Mouse (Mus musculus) embryonic facial prominence, embryonic 11.5 days (tissue): Measurements from ENCODE around the gene Ccdc124. TPM values are rescaled to one million over a fixed set of nuclear protein-coding genes. Genes with fewer than 3 reads are reported as not detected.
A peak's percentile ranks its signal among the peaks of the same experiment; 100 is the strongest.

Experiments used
- ATAC-seq: fragments of 200-750 bp; cut with Nextera tagmentation; replicated peaks from 2 replicates; pipeline ENCODE4 v1.8.0; 2017; ENCODE audit warnings: low read depth; ENCODE audit not compliant: insufficient number of reproducible peaks, low FRiP score, low TSS enrichment
- DNase-seq: peaks from one replicate; pipeline ENCODE4 v3.0.0-alpha.2; 2015; ENCODE audit warnings: low spot score
- H3K27ac ChIP-seq: fragments of 300-500 bp; sonication (generic); replicated peaks from 2 replicates; pipeline ENCODE4 v1.5.1; 2014; ENCODE audit warnings: mild to moderate bottlenecking, low read depth, low read length, control low read depth
- H3K27me3 ChIP-seq: fragments of 300-500 bp; sonication (generic); 2 replicates; pipeline ENCODE4 v1.6.1; 2014; ENCODE audit warnings: mild to moderate bottlenecking, low read length, moderate library complexity, mixed read lengths; ENCODE audit not compliant: control insufficient read depth, insufficient read depth
- H3K36me3 ChIP-seq: fragments of 300-500 bp; sonication (generic); replicated peaks from 2 replicates; pipeline ENCODE4 v1.6.1; 2014; ENCODE audit warnings: low read depth, mild to moderate bottlenecking, low read length, moderate library complexity, mixed read lengths; ENCODE audit not compliant: control insufficient read depth, insufficient read depth
- H3K4me1 ChIP-seq: fragments of 300-500 bp; sonication (generic); 2 replicates; pipeline ENCODE4 v1.6.1; 2014; ENCODE audit warnings: low read length, mixed read lengths; ENCODE audit not compliant: control insufficient read depth, insufficient read depth
- H3K4me2 ChIP-seq: fragments of 300-500 bp; sonication (generic); 2 replicates; pipeline ENCODE4 v1.6.1; 2014; ENCODE audit warnings: low read depth, mild to moderate bottlenecking, control low read depth, low read length, moderate library complexity
- H3K4me3 ChIP-seq: fragments of 300-500 bp; sonication (generic); 2 replicates; pipeline ENCODE4 v1.5.1; 2014; ENCODE audit warnings: low read depth, low read length, control low read depth
- H3K9ac ChIP-seq: fragments of 300-500 bp; sonication (generic); replicated peaks from 2 replicates; pipeline ENCODE4 v1.6.1; 2014; ENCODE audit warnings: mild to moderate bottlenecking, control low read depth, low read length
- H3K9me3 ChIP-seq: fragments of 300-500 bp; sonication (generic); replicated peaks from 2 replicates; pipeline ENCODE4 v1.6.1; 2016; ENCODE audit warnings: mild to moderate bottlenecking, low read length, inconsistent platforms, mixed read lengths; ENCODE audit not compliant: control insufficient read depth
- WGBS: fragments of 180-500 bp; shearing (Covaris S2); extraction: QIAGEN DNeasy Blood & Tissue Kit; methylation state at CpG from one replicate; pipeline ENCODE4 v1.1.7; 2014; 5-methylcytosine and 5-hydroxymethylcytosine counted together
- polyA plus RNA-seq: library from polyadenylated mRNA; unstranded; fragments of >200 nt; fragmentation: Nextera tagmentation; extraction: Ambion mirVana; gene quantifications from 2 replicates; pipeline ENCODE4 v1.2.1, GENCODE M21; 2014

Ccdc124 gene
- polyA plus RNA-seq, result 149 and 150 TPM in 2 replicates

GRCm38 (mm10) chr8:70873364-70873985, at the start of gene Ccdc124:
TSS of gene Ccdc124 (minus strand) at chr8:70873935.
- WGBS, result 2% methylated on average over 46 of the region's 46 CpGs

GRCm38 (mm10) chr8:70920049-70920922, 46.6 kb upstream of the Ccdc124 start:
- Histone ChIP-seq H3K27ac (no peak overlapping the region), H3K4me2 (no peak overlapping the region), H3K9me3 (no peaks in the 10 kb centered on the region), H3K4me3 (no peak overlapping the region), H3K27me3 (no peaks in the 10 kb centered on the region), H3K36me3 (peaks cover 8% of the 10 kb centered on the region), H3K9ac (no peak overlapping the region), H3K4me1 (no peaks in the 10 kb centered on the region)
- WGBS, result 92% methylated on average over 9 of the region's 9 CpGs
- ATAC-seq (no peak), DNase-seq (no peak)

More at GRCm38 (mm10) chr8:70873364-70873985, at the start of gene Ccdc124:
- Histone ChIP-seq H3K4me3 (peak within 1 kb of the TSS; percentile 86), H3K36me3 (no peaks in the 10 kb centered on the region), H3K9ac (peak within 1 kb of the TSS; percentile 82), H3K4me2 (peak within 1 kb of the TSS; percentile 84), H3K27me3 (no peaks in the 10 kb centered on the region), H3K27ac (peak within 1 kb of the TSS; percentile 70), H3K9me3 (no peaks in the 10 kb centered on the region), H3K4me1 (peaks cover 4% of the 10 kb centered on the region; the same call in 1 of the 2 replicates)
- DNase-seq (peak; percentile 95), ATAC-seq (peak; percentile 86)

DNA sequence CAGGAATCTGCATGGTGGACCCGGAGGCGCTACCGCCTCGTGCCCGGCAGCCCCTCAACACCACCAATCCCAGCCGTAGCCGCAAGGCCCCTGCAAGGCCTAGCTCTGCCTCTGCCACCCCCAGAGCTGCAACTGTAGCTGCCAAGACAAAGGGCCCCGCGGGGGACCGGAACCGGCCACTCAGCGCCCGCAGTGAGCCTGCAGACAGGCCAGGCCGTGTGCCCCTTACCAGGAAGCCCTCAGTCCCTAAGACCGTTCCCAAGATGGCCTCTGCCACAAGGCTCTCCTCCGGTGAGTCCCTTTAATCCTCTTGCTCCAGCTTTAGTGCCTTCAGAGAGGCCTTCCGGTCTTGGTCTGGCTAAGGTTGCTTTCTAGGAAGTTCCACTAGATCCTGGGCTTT, 41.0 kb upstream of the Ccdc124 start:
- DNase-seq (no peak), ATAC-seq (no peak)
- Histone ChIP-seq H3K4me1 (no peaks in the 10 kb centered on the region), H3K36me3 (peaks cover 28% of the 10 kb centered on the region), H3K4me2 (no peak overlapping the region), H3K9me3 (no peaks in the 10 kb centered on the region), H3K27ac (no peak overlapping the region), H3K4me3 (no peak overlapping the region), H3K9ac (no peak overlapping the region), H3K27me3 (no peaks in the 10 kb centered on the region)
- 95% methylated on average over 17 of the region's 17 CpGs for WGBS

DNA sequence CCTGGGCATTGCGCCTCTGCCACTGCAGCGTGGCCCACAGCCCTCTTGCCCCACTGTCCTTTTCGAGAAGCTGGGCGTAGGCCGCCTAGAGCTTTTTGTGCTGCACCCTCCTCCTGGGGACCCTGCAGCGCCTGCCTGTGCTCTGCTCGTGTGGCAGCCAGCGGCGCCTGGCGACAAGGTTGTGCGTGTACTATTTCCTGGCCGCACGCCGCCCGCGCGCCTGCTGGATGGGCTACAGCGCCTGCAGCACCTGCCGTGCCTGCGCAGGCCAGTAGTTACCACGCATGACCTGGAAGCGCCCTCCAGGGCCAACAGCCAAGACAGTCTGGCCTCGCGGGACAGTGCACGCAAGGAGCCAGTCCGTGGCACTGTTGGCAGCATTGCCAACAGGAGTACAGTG, 39.8 kb upstream of the Ccdc124 start:
- DNase-seq, result no peak
- ATAC-seq, result no peak
- H3K4me1 ChIP-seq, result no peaks in the 10 kb centered on the region
- 94% methylated on average over 26 of the region's 26 CpGs for WGBS
- H3K9ac ChIP-seq, result no peak overlapping the region
- no peak overlapping the region for H3K4me3 ChIP-seq
- H3K36me3 ChIP-seq, result peaks cover 28% of the 10 kb centered on the region
- H3K9me3 ChIP-seq, result no peaks in the 10 kb centered on the region
- H3K27ac ChIP-seq, result no peak overlapping the region
- no peaks in the 10 kb centered on the region for H3K27me3 ChIP-seq
- no peak overlapping the region for H3K4me2 ChIP-seq

GRCm38 (mm10) chr8:70912955-70913354, 39.2 kb upstream of the Ccdc124 start:
- Histone ChIP-seq H3K4me1 (no peaks in the 10 kb centered on the region), H3K36me3 (peaks cover 28% of the 10 kb centered on the region), H3K4me3 (no peak overlapping the region), H3K9me3 (no peaks in the 10 kb centered on the region), H3K4me2 (no peak overlapping the region), H3K9ac (no peak overlapping the region), H3K27ac (no peak overlapping the region), H3K27me3 (no peaks in the 10 kb centered on the region)
- DNase-seq, result no peak
- no peak for ATAC-seq
- 94% methylated on average over 30 of the region's 30 CpGs for whole genome bisulfite sequencing

- no peak overlapping the region for H3K4me2 ChIP-seq
- ATAC-seq (no peak), DNase-seq (no peak)
- H3K4me3 ChIP-seq, result no peak overlapping the region
- H3K4me1 ChIP-seq, result no peaks in the 10 kb centered on the region
- no peak overlapping the region for H3K27ac ChIP-seq
- no peaks in the 10 kb centered on the region for H3K27me3 ChIP-seq
- H3K9me3 ChIP-seq, result no peaks in the 10 kb centered on the region
- no peak overlapping the region for H3K9ac ChIP-seq
- 89% methylated on average over 5 of the region's 5 CpGs for WGBS
- peaks cover 24% of the 10 kb centered on the region for H3K36me3 ChIP-seq
Measured at GRCm38 (mm10) chr8:70911596-70911995, 37.9 kb upstream of the Ccdc124 start.

DNA sequence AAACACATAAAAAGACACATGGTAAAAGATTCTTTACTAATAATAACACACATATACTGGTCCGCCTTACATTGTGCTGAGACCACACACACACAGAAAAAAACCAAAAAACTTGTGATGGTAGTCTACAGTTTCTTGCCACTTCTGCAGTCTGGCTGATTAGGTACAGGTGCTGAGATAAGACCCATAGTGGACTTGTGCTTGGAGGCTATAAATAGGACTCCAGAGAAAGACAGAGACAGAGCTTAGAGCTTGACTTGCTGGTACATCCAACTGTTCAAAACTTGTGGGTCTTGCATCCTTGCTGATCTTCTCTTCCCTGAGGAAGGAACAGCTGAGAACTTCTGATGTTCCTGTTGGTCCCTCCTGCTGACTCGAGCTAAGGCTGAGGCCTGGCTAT, 33.8 kb upstream of the Ccdc124 start:
- Histone ChIP-seq H3K4me2 (no peak overlapping the region), H3K9me3 (no peaks in the 10 kb centered on the region), H3K4me3 (no peak overlapping the region), H3K4me1 (no peaks in the 10 kb centered on the region), H3K9ac (no peak overlapping the region), H3K36me3 (peaks cover 7% of the 10 kb centered on the region), H3K27me3 (no peaks in the 10 kb centered on the region), H3K27ac (no peak overlapping the region)
- no peak for DNase-seq
- WGBS, result 87% methylated on average over 2 of the region's 2 CpGs
- ATAC-seq, result no peak
